Mouse (Mus musculus): ENCODE results near the gene Gm49392. TPM values are rescaled to one million over a fixed set of nuclear protein-coding genes. Genes with fewer than 3 reads are reported as not detected.
"Not testable (repeated sequence)": the region's sequence is repeated elsewhere in the genome, so short reads cannot be mapped to it uniquely, and the experiment has no call there.

Gene Gm49392
- 0.34 and 0.95 TPM in 2 replicates for polyA plus RNA-seq (2014; fragmentation: Nextera tagmentation; extraction: Ambion mirVana)

GRCm38 (mm10) chr13:60896794-60897193 lies at the start of gene Gm49392:
Gene Gm49392, minus strand, starts transcription at chr13:60896894.
- H3K4me2 ChIP-seq; H3K27me3 ChIP-seq (ENCODE audit: insufficient read depth, low read length); ATAC-seq (ENCODE audit: insufficient read depth); H3K4me3 ChIP-seq (ENCODE audit: low read depth, low read length); H3K9ac ChIP-seq; H3K27ac ChIP-seq (ENCODE audit: low read depth); H3K4me1 ChIP-seq (ENCODE audit: insufficient read depth); H3K9me3 ChIP-seq (ENCODE audit: low read depth, low read length); DNase-seq; H3K36me3 ChIP-seq (ENCODE audit: insufficient read depth): not testable (repeated sequence)
- WGBS = 75% methylated on average over 8 of the region's 8 CpGs

DNA sequence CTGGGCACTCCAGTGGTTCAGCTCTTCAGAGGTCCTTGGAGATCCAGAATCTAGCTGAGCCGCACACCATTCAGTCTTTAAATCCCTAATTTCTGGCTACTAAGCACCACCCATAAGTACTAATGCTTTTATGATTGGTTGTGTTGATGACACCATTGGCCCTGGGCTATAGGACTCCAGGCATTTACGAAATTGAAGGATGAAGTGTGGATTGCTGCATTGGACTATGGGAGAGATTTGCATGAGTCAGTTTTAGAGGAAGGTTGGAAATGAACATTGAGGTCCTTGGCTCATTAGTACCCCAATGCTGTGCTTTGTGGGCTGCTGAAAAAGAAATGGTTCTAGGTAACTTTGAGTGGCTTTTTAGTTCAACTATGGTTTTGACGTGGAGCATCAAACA lies 45.2 kb upstream of the Gm49392 start, which contains the start of gene Tpbpa:
Gene Tpbpa (minus strand): TSS at position 101 of the 400 bp plus-strand sequence.
- not testable (repeated sequence) for H3K9me3 ChIP-seq (ENCODE audit: low read depth, low read length); H3K27ac ChIP-seq (ENCODE audit: low read depth); H3K36me3 ChIP-seq (ENCODE audit: insufficient read depth); ATAC-seq (ENCODE audit: insufficient read depth); DNase-seq; H3K9ac ChIP-seq; H3K4me3 ChIP-seq (ENCODE audit: low read depth, low read length); H3K4me2 ChIP-seq; H3K27me3 ChIP-seq (ENCODE audit: insufficient read depth, low read length); H3K4me1 ChIP-seq (ENCODE audit: insufficient read depth)
- WGBS = 82% methylated on average over 3 of the region's 3 CpGs

DNA sequence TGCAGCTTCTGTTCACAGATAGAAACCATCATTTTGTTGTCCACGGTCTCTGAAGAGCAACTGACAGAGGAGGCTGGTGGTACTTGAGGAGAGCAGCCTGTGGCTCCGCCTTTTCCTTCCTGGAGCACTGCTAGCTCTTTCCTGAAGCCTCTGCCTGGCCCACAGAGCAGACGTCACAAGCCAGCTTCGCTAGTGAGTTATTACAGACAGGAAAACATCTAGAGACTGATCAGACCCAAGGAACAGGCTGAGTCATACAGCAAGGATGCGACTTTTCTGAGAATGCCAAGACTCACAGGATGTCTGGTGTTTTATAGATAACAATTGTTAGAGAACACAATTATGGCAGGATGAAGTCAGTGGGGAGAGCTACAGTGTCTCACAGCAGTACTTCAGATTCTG lies 39.8 kb upstream of the Gm49392 start, which contains the start of the genes Gm49391 and Ctla2a:
Gene Gm49391 (minus strand): TSS at position 72 of the 402 bp plus-strand sequence.
Gene Ctla2a (minus strand): TSS at position 126 of the 402 bp plus-strand sequence.
- H3K36me3 ChIP-seq (ENCODE audit: insufficient read depth) = no peaks in the 10 kb centered on the region
- peak; percentile 60 for DNase-seq
- no peak within 1 kb of the TSS for H3K4me3 ChIP-seq (ENCODE audit: low read depth, low read length)
- H3K4me2 ChIP-seq = no peak within 1 kb of the TSS
- ATAC-seq (ENCODE audit: insufficient read depth) = peak; percentile 80
- no peak within 1 kb of the TSS for H3K9ac ChIP-seq
- no peak for TF ChIP-seq CTCF (IDR thresholded peaks at IDR 0.05; ENCODE audit: low read depth)
- 50% methylated on average over 5 of the region's 5 CpGs for WGBS
- 0 out of 2 replicates have a peak within 1 kb of the TSS, but pooled peaks have one; percentile 18 for H3K27ac ChIP-seq (ENCODE audit: low read depth)
- H3K9me3 ChIP-seq (ENCODE audit: low read depth, low read length) = no peaks in the 10 kb centered on the region
- H3K27me3 ChIP-seq (ENCODE audit: insufficient read depth, low read length) = no peaks in the 10 kb centered on the region
- no peaks in the 10 kb centered on the region for H3K4me1 ChIP-seq (ENCODE audit: insufficient read depth)

DNA sequence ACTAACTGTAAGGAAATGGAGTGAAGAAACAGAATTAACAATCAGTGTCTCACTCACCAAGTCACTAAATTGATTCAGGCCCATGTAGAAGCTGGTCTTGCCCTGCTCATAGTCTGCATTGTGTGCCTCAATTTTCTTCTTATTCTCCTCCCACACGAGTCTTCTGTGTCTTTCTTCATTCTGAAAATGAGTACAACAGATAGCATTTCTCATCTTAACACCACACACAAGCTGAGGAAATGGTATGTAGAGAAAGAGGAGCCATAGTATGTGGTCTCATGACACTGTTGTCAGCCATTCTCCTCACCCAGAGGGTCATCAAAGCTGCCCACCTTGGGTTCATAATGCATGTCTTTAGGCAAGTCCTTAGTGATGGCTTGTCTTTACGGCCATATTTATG lies 38.8 kb upstream of the Gm49392 start, which contains the start of gene Gm49393:
Gene Gm49393 (minus strand): TSS at position 101 of the 400 bp plus-strand sequence.
- not testable (repeated sequence) for ATAC-seq (ENCODE audit: insufficient read depth); H3K4me1 ChIP-seq (ENCODE audit: insufficient read depth); H3K27me3 ChIP-seq (ENCODE audit: insufficient read depth, low read length); H3K4me2 ChIP-seq; DNase-seq; H3K36me3 ChIP-seq (ENCODE audit: insufficient read depth); H3K9ac ChIP-seq; H3K9me3 ChIP-seq (ENCODE audit: low read depth, low read length); H3K4me3 ChIP-seq (ENCODE audit: low read depth, low read length); H3K27ac ChIP-seq (ENCODE audit: low read depth)
- WGBS = 60% methylated on average over 2 of the region's 2 CpGs

DNA sequence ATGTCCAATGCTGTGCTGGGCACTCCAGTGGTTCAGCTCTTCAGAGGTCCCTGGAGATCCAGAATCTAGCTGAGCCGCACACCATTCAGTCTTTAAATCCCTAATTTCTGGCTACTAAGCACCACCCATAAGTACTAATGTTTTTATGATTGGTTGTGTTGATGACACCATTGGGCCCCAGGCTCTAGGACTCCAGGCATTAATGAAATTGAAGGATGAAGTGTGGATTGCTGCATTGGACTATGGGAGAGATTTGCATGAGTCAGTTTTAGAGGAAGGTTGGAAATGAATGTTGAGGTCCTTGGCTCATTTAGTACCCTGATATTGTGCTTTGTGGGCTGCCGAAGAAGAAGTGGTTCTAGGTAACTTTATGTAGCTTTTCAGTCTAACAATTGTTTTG lies 8.1 kb upstream of the Gm49392 start, which contains the start of gene Tpbpb:
Gene Tpbpb (minus strand): TSS at position 101 of the 400 bp plus-strand sequence.
- H3K4me2 ChIP-seq; H3K4me3 ChIP-seq (ENCODE audit: low read depth, low read length); H3K36me3 ChIP-seq (ENCODE audit: insufficient read depth); H3K4me1 ChIP-seq (ENCODE audit: insufficient read depth); H3K27ac ChIP-seq (ENCODE audit: low read depth); H3K9ac ChIP-seq; DNase-seq; H3K27me3 ChIP-seq (ENCODE audit: insufficient read depth, low read length); H3K9me3 ChIP-seq (ENCODE audit: low read depth, low read length); ATAC-seq (ENCODE audit: insufficient read depth): not testable (repeated sequence)
- WGBS = 80% methylated on average over 2 of the region's 2 CpGs

GRCm38 (mm10) chr13:60897328-60897727 lies 634 bp upstream of the Gm49392 start, which contains the start of gene Ctla2b:
Gene Ctla2b, minus strand, starts transcription at chr13:60897447.
- Histone ChIP-seq H3K9me3 (ENCODE audit: low read depth, low read length) (no peaks in the 10 kb centered on the region), H3K27ac (ENCODE audit: low read depth) (no peak within 1 kb of the TSS)

DNA sequence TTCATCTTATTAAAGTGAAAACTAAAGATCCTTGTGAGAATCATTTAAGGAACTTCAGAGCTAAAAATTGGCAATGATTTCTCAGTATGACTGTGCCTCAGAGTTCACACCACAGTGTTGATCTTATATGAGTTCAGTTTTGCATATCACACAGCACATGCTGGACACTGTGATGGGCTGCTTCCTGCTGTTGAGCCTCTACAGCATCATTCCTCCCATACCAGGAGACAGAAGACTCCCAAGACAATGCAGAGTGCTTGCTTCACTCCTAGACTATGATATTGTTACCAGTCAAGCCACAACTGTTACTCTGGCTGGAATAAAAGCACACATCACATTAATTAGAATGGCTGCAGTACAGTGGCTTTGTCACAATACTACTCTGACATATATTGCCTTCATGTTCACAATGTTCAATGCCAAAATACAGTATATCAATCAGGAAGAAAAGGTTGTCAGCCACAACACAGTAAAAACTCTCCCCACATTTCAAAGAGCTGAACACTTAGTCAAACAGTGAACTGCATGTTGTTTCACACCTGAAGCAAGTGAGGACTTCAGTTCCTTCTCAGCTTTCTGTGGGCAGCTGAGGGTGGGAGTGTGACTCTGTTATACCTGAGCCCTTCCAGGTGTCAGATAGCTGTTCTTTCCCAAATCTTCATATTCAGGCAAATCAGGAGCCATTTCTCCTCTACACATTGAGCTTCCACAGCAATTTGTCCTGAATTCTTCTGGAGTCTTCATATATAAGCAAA lies 1.1 kb downstream of the Gm49392 start:
- Histone ChIP-seq H3K36me3 (ENCODE audit: insufficient read depth) (no peaks in the 10 kb centered on the region), H3K4me3 (ENCODE audit: low read depth, low read length) (no peak overlapping the region), H3K4me1 (ENCODE audit: insufficient read depth) (no peaks in the 10 kb centered on the region), H3K9ac (no peak overlapping the region), H3K9me3 (ENCODE audit: low read depth, low read length) (no peaks in the 10 kb centered on the region), H3K27ac (ENCODE audit: low read depth) (no peak overlapping the region), H3K27me3 (ENCODE audit: insufficient read depth, low read length) (no peaks in the 10 kb centered on the region), H3K4me2 (no peak overlapping the region)
- no peak for TF ChIP-seq CTCF (IDR thresholded peaks at IDR 0.05; ENCODE audit: low read depth)
- DNase-seq (no peak), ATAC-seq (ENCODE audit: insufficient read depth) (no peak)

More at GRCm38 (mm10) chr13:60897328-60897727, 634 bp upstream of the Gm49392 start, which contains the start of gene Ctla2b:
- Histone ChIP-seq H3K4me1 (ENCODE audit: insufficient read depth) (no peaks in the 10 kb centered on the region), H3K4me3 (ENCODE audit: low read depth, low read length) (no peak within 1 kb of the TSS), H3K36me3 (ENCODE audit: insufficient read depth) (no peaks in the 10 kb centered on the region), H3K4me2 (no peak within 1 kb of the TSS), H3K9ac (no peak within 1 kb of the TSS), H3K27me3 (ENCODE audit: insufficient read depth, low read length) (no peaks in the 10 kb centered on the region)
- TF ChIP-seq CTCF (IDR thresholded peaks at IDR 0.05; ENCODE audit: low read depth) = no peak
- ATAC-seq (ENCODE audit: insufficient read depth) = peak; percentile 79; the same call in 1 of the 2 replicates
- DNase-seq = peak; percentile 57
- 48% methylated on average over 3 of the region's 3 CpGs for WGBS

Data from lung, embryonic 14.5 days (tissue).